Comparison of ENCODE assay signal across 24 mouse cellular contexts in genomic region chr9:83940016-83940415, GRCm38 (mm10). TPM values are rescaled to one million over a fixed set of nuclear protein-coding genes. Genes with fewer than 3 reads are reported as not detected.
A peak's percentile ranks its signal among the peaks of the same experiment; 100 is the strongest.
DNase-seq lines count a peak whose midpoint lies in the region; TF ChIP-seq lines count a peak whose summit lies in the region.
"Had no signal": no experiment of that assay in that cellular context is flagged by ENCODE, and none has a peak within 500 bp of the region (broad histone marks: within the 10 kb centered on the region; RNA-seq: fewer than 3 reads in every experiment).

No protein-coding gene starts in this region.

- no peak for TF ChIP-seq POLR2A in heart, adult 2 months (IDR thresholded peaks at IDR 0.05; ENCODE audit: insufficient read depth, low read depth, low read length)
- no peak for TF ChIP-seq POLR2A in kidney, adult 2 months (IDR thresholded peaks at IDR 0.05; ENCODE audit: low read depth, low read length)

- no peak overlapping the region for H3K27ac ChIP-seq in heart, adult 2 months
- peak overlapping the region; percentile 95 for H3K27ac ChIP-seq in kidney, adult 2 months (ENCODE audit: insufficient read depth, low read depth, low read length)
- H3K27ac ChIP-seq: embryonic facial prominence, embryonic 12.5 days; embryonic facial prominence, embryonic 15.5 days; gastrocnemius, adult 2 months; heart, embryonic 15.5 days; hindbrain, embryonic 10.5 days; hindbrain, embryonic 13.5 days had no signal

- intact Hi-C loops in heart, adult 2 months (cut with DNase I): no loop called here

- peak; percentile 78 for DNase-seq in heart, adult 11 months
- no peak for DNase-seq in heart, adult 2 months
- peak; percentile 74 for DNase-seq in kidney, adult 2 months
- DNase-seq in kidney, postnatal 4 days: no peak
- peak; percentile 64 for DNase-seq in kidney, adult 9 months
- peak; percentile 32 to 66 for DNase-seq in kidney, postnatal 25 days
- no peak for DNase-seq in MN1 (ENCODE audit: low spot score)
- DNase-seq in heart, adult 8-10 months (ENCODE audit: low spot score): no peak
- DNase-seq: adrenal gland, postnatal 36 days; cerebellum, adult 2 months; cerebellum, adult 9-11 months; cerebellum, postnatal 25 days; forebrain, postnatal 0 days; gastrocnemius, adult 2 months; gastrocnemius, postnatal 14 days; heart, postnatal 10 days; heart, postnatal 36 days had no signal

- H3K36me3 ChIP-seq in heart, adult 2 months (ENCODE audit: control insufficient read depth, insufficient read depth, low read length): no peaks in the 10 kb centered on the region; the same call in 1 of the 2 replicates
- H3K36me3 ChIP-seq in kidney, adult 2 months (ENCODE audit: control insufficient read depth, insufficient read depth, low read length): no peaks in the 10 kb centered on the region
- H3K36me3 ChIP-seq: embryonic facial prominence, embryonic 12.5 days; embryonic facial prominence, embryonic 15.5 days; heart, embryonic 15.5 days; hindbrain, embryonic 13.5 days had no signal

- WGBS in heart, adult 2 months: 91% methylated on average over 3 of the region's 3 CpGs
- WGBS in kidney, adult 2 months: 76% methylated on average over 3 of the region's 3 CpGs

- H3K79me2 ChIP-seq in heart, adult 2 months (replicated peaks; ENCODE audit: control insufficient read depth, insufficient read depth, low read length): no peaks in the 10 kb centered on the region

- TF ChIP-seq EP300 in heart, adult 2 months (IDR thresholded peaks at IDR 0.05; ENCODE audit: insufficient read depth, low read depth, low read length): no peak

- no peak overlapping the region for H3K4me3 ChIP-seq in heart, adult 2 months
- no peak overlapping the region for H3K4me3 ChIP-seq in kidney, adult 2 months (ENCODE audit: insufficient read depth, low read depth, low read length)
- H3K4me3 ChIP-seq: embryonic facial prominence, embryonic 12.5 days; embryonic facial prominence, embryonic 15.5 days; gastrocnemius, adult 2 months; heart, embryonic 12.5 days; heart, embryonic 15.5 days; hindbrain, embryonic 10.5 days; hindbrain, embryonic 13.5 days had no signal

- no peak overlapping the region for H3K9ac ChIP-seq in heart, adult 2 months (ENCODE audit: low read depth, low read length)
- H3K9ac ChIP-seq: embryonic facial prominence, embryonic 12.5 days; embryonic facial prominence, embryonic 15.5 days; forebrain, postnatal 0 days; heart, embryonic 12.5 days; heart, embryonic 15.5 days; hindbrain, embryonic 13.5 days had no signal

- no peaks in the 10 kb centered on the region for H3K4me1 ChIP-seq in heart, adult 2 months (ENCODE audit: control insufficient read depth, insufficient read depth, low read length)
- peaks cover 12% of the 10 kb centered on the region; the same call in 1 of the 2 replicates for H3K4me1 ChIP-seq in kidney, adult 2 months (ENCODE audit: control insufficient read depth, insufficient read depth, low read length)
- H3K4me1 ChIP-seq: embryonic facial prominence, embryonic 12.5 days; embryonic facial prominence, embryonic 15.5 days; heart, embryonic 12.5 days; heart, embryonic 15.5 days; hindbrain, embryonic 10.5 days; hindbrain, embryonic 13.5 days had no signal

- H3K27me3 ChIP-seq in heart, adult 2 months (ENCODE audit: control insufficient read depth, insufficient read depth, low read length): no peaks in the 10 kb centered on the region
- H3K27me3 ChIP-seq in kidney, adult 2 months (replicated peaks; ENCODE audit: control insufficient read depth, insufficient read depth, low read length): no peaks in the 10 kb centered on the region
- H3K27me3 ChIP-seq: embryonic facial prominence, embryonic 12.5 days; embryonic facial prominence, embryonic 15.5 days; heart, embryonic 12.5 days; heart, embryonic 15.5 days; hindbrain, embryonic 13.5 days; Patski had no signal

- TF ChIP-seq CTCF in heart, adult 2 months (IDR thresholded peaks at IDR 0.05): no peak
- TF ChIP-seq CTCF in kidney, adult 2 months (conservative IDR thresholded peaks at IDR 0.05; ENCODE audit: insufficient read depth, insufficient read length, low read depth, low read length): no peak

RNA-seq across cellular contexts. Expression of gene Bckdhb, which starts 15.1 kb away (rescaled TPM):
- total RNA-seq in heart, adult 2 months (2021): 100 to 1,000 TPM in 1 of 2 experiments, 10 to 100 TPM in 1; 97.5 to 118 TPM
- 58.2 and 73.9 TPM in 2 replicates for polyA plus RNA-seq in heart, adult 2 months (2012; rRNA removed)
- 57.7 and 61.7 TPM in 2 replicates for polyA plus RNA-seq in kidney, adult 2 months (2012; rRNA removed)
- 100 to 1,000 TPM; 103 to 114 (median 108) TPM for total RNA-seq in heart, adult 8-10 months (2022)

Comparison
In these comparisons a context has a peak if more than half of its experiments do, and no peak if none do; other contexts are left out.
1. DNase-seq: peak in heart, adult 11 months (single experiment), kidney, adult 2 months (single experiment), kidney, adult 9 months (single experiment) and kidney, postnatal 25 days (2 of 2); none in heart, adult 2 months (0 of 2), kidney, postnatal 4 days (0 of 2), MN1 (single experiment) and heart, adult 8-10 months (single experiment).